Mouse (Mus musculus) right cerebral cortex, postnatal 10 days (tissue): ENCODE measurements around the gene Vrk2.
A peak's percentile ranks its signal among the peaks of the same experiment; 100 is the strongest.

Source experiments
- DNase-seq, 2 experiments: peaks; one replicate each; pipeline ENCODE4 v3.0.0; 2021; ENCODE audit warnings: low spot score in 2 of 2

The Vrk2 gene

GRCm38 (mm10) chr11:26593061-26594059 is at the start of gene Vrk2, which contains the start of gene Gm6899:
Gene Vrk2, minus strand, starts transcription at chr11:26593999.
Gene Gm6899, plus strand, starts transcription at chr11:26593241.
- peak; percentile 52 to 64 for DNase-seq

GRCm38 (mm10) chr11:26642141-26642540 is 48.3 kb upstream of the Vrk2 start:
- DNase-seq, result no peak

- no peak for DNase-seq
These were observed 46.6 kb upstream of the Vrk2 start for GRCm38 (mm10) chr11:26640314-26640785.

DNA sequence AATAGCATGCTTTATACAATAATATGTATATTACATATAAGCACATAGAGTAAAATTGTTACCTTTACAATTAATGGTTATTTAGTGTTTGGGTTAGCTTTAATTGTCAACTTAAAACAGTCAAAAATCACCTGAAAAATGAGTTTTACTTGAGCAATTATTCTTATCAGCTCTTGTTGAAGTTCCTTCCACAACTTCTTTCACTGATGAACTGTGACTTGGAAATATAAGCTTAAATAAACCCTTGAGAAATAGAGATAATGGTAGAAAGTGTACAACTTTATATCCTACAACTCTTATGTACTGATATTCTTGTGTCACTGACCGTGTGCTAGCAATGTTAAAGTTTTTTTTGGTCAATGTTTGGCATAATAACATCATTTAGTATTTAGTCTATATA is 42.4 kb upstream of the Vrk2 start:
- no peak for DNase-seq

DNA sequence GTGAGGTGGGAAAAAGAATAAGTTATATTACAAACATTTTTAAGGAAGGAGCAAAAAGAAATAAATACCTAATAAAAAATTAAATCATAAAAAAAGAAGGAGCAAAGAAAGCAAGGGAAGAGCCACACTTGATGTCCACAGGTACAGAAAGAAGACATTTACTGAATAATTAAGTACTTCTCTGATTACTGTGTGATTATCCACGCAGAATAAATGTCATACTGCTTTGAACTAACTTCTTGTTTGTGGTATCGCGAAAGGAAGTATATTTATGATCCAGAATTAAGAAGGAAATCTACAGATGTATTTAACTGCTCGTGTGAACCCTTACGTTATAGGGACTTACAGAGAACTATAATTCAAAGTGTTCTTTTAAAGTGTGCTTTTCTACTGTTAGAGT is 28.9 kb upstream of the Vrk2 start:
- no peak for DNase-seq

DNA sequence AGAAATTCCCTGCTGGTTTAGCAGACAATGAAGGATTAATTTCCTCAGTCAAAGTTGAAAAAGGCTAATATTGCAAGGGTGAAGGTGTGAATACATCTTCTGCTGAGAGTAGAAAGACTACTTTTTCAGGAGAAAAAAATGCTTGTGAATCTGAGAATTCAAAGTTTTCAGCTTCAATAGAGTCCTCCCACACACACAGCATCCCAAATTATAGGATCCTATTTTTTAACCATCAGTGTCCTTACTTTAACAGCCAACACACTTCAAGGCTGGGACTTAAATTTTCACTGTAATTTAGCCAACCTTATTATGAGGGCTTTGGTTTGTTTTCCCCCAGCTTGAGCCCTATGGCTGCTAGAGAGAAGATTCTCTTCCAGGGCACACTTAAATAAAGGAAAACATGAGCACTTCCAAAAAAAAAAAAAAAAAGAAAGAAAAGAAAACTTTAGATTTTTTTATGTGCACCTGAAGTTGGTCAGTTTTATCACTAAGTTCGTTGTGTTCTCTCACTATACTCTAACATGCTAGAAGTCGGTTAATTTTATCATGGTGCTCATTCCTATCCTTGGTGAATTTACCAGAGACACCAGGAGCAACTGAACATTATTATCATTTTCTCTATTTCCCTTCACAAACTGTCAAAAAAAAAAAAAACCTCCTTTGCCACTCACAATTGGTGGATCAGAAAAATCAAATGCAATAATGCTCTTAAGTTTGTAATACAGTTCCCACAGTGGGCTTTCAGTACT is 24.9 kb upstream of the Vrk2 start:
- no peak for DNase-seq

DNA sequence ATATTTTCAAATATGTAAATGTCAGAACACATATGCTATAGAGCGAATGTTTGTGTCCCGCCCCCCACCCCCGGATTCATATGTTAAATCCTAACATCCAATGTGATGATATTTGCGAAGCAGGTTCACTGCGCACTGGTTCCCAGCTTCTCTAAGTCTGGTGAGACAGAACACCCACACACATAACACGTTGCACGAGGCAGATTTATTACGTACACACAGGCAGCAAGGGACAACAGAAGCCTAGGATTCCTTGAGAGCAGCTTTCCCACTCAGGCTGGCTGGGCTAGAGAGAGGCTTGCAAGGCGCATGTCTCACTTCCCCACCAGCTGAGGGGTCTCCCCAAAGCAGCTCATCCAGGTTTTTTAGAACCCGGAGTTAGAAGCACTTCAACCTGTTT is 15.0 kb upstream of the Vrk2 start:
- peak; percentile 57 to 84 for DNase-seq

- DNase-seq, result no peak
These were observed 10.4 kb upstream of the Vrk2 start for GRCm38 (mm10) chr11:26604061-26604655.

- DNase-seq, result no peak
These were observed 7.9 kb upstream of the Vrk2 start for GRCm38 (mm10) chr11:26601571-26602175.

DNA sequence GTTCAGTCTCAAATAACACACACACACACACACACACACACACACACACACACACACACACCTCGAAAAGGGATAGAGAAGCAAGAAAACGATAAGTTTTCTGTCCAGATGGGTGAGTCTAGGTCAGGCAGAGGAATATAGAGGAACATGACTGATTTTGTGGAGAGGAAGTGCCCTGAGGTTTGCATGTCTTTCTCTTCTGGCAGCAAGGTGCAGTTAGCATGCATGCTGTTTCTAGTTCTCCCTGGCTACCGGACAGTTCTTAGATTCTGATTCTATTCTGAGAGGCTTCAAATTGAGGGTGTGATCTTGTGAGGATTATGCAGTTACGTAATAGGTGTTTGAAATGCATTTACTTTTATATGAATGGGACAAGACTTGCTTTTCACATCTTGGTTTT is 6.9 kb upstream of the Vrk2 start:
- no peak for DNase-seq

GRCm38 (mm10) chr11:26598876-26599275 is 5.1 kb upstream of the Vrk2 start:
- DNase-seq, result no peak

DNA sequence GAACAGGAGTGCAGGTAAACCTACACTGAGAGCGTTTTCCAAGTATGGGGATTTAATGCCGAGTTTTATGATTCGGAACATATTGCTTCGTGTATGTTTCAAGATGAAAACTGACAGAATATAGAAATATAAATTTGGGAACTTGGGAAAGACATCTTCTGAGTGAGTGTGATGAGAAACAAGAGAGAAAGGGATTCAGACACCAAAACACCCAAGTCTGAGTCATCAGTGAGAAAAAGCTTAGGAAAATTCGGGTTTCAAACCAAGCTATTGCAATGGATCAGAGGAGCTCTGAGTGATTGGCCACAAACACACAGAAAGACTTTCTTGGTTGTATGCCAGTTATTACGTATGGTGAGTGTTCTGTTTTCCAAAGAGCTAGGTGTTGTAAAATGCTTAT is 4.0 kb upstream of the Vrk2 start:
- no peak for DNase-seq

GRCm38 (mm10) chr11:26597145-26597544 is 3.3 kb upstream of the Vrk2 start:
- DNase-seq, result no peak

DNA sequence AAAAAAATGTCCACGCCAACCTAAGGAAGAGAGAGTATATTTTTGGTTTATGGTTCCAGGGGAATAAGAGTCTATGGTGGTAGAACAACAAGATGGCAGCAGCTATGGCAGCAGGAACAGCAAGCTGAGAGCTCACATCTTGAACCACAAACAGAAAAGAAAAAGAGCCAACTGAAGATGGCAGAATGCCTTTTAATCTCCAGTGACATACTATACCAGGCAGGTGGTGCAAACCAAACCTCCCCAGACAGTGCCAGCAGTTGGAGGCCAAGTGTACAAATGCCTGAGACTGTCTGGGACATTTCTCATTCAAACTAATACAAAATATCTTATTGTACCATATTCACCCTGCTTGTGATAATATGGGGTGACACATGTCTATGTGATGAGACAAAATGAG is 2.4 kb upstream of the Vrk2 start:
- DNase-seq, result no peak

- DNase-seq, result no peak
These were observed 688 bp upstream of the Vrk2 start for GRCm38 (mm10) chr11:26594487-26594886.

- DNase-seq, result no peak
These were observed 1.3 kb downstream of the Vrk2 start for GRCm38 (mm10) chr11:26592395-26593053.

- no peak for DNase-seq
These were observed 6.6 kb downstream of the Vrk2 start for GRCm38 (mm10) chr11:26587184-26587524.

GRCm38 (mm10) chr11:26586367-26587183 is 7.2 kb downstream of the Vrk2 start:
- DNase-seq, result no peak

GRCm38 (mm10) chr11:26585409-26586366 is 8.1 kb downstream of the Vrk2 start:
- DNase-seq, result peak in 1 of 2 experiments; percentile 44
